Mouse (Mus musculus): ENCODE data around the gene Gm3512.
"Not testable (repeated sequence)": the region's sequence is repeated elsewhere in the genome, so short reads cannot be mapped to it uniquely, and the experiment has no call there.

The Gm3512 gene

GRCm38 (mm10) chr14:7174483-7174971 is at the start of gene Gm3512:
Gene Gm3512, minus strand, starts transcription at chr14:7174533.
- in situ Hi-C loops (cut with MboI) = not testable (repeated sequence)

GRCm38 (mm10) chr14:7200070-7200469 is 25.7 kb upstream of the Gm3512 start:
- in situ Hi-C loops (cut with MboI) = not testable (repeated sequence)

- in situ Hi-C loops (cut with MboI) = not testable (repeated sequence)
Observed at GRCm38 (mm10) chr14:7194440-7194839, 20.1 kb upstream of the Gm3512 start, which contains the start of gene Gm16434. Gene Gm16434, minus strand, starts transcription at chr14:7194540.

- in situ Hi-C loops (cut with MboI) = not testable (repeated sequence)
Observed at GRCm38 (mm10) chr14:7125312-7125711, 49.0 kb downstream of the Gm3512 start, which contains the start of gene Gm6676. Gene Gm6676, minus strand, starts transcription at chr14:7125412.

GRCm38 (mm10) chr14:7105124-7105802 is 69.1 kb downstream of the Gm3512 start:
- in situ Hi-C loops (cut with MboI) = not testable (repeated sequence)

Data from mature B cell (primary cell).